Comparison of ENCODE assay signal across 10 mouse cellular contexts in the genomic region with DNA sequence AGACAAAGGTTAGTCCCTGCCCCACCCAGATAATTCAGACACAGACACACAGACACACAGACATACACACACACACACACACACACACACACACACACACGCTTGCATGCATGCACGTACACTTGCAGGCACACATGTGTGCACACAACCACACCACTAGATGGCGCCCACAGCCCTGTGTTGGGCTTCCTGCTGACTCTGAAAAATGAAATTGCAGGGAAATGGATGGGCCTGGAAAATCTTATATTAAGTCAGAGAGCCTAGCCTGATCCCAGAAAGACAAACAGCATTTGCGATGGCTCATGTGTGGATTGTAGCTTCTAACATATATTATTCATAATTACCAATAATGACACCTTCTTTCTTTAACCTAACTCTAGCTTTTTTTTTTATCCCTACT. TPM values are rescaled to one million over a fixed set of nuclear protein-coding genes. Genes with fewer than 3 reads are reported as not detected.
DNase-seq lines count a peak whose midpoint lies in the region; ATAC-seq and TF ChIP-seq lines count a peak whose summit lies in the region.
"Had no signal": no experiment of that assay in that cellular context is flagged by ENCODE, and none has a peak within 500 bp of the region (broad histone marks: within the 10 kb centered on the region; RNA-seq: fewer than 3 reads in every experiment).

No protein-coding gene starts in this region.

- WGBS in hindbrain, embryonic 11.5 days: 44% methylated on average over 4 of the region's 4 CpGs
- WGBS in hindbrain, embryonic 16.5 days: 49% methylated on average over 4 of the region's 4 CpGs
- WGBS in embryonic facial prominence, embryonic 14.5 days: 31% methylated on average over 4 of the region's 4 CpGs
- WGBS in limb, embryonic 11.5 days: 45% methylated on average over 4 of the region's 4 CpGs
- WGBS in stomach, postnatal 0 days: 30% methylated on average over 4 of the region's 4 CpGs

- no peak for TF ChIP-seq EP300 in stomach, postnatal 0 days (optimal IDR thresholded peaks at IDR 0.05)

- H3K27ac ChIP-seq in hindbrain, embryonic 11.5 days (ENCODE audit: low read depth, low read length): no peak overlapping the region
- no peak overlapping the region for H3K27ac ChIP-seq in hindbrain, embryonic 16.5 days (ENCODE audit: low read depth, low read length)
- no peak overlapping the region for H3K27ac ChIP-seq in embryonic facial prominence, embryonic 14.5 days (replicated peaks; ENCODE audit: low read depth, low read length)
- no peak overlapping the region for H3K27ac ChIP-seq in limb, embryonic 11.5 days (replicated peaks; ENCODE audit: low read depth, low read length)
- no peak overlapping the region for H3K27ac ChIP-seq in stomach, postnatal 0 days (replicated peaks)
- H3K27ac ChIP-seq: liver, embryonic 13.5 days; stomach, embryonic 15.5 days had no signal

- no peaks in the 10 kb centered on the region for H3K9me3 ChIP-seq in hindbrain, embryonic 11.5 days (ENCODE audit: control insufficient read depth, low read length)
- H3K9me3 ChIP-seq in hindbrain, embryonic 16.5 days (ENCODE audit: control insufficient read depth, low read length): peaks cover 4% of the 10 kb centered on the region; the same call in 1 of the 2 replicates
- 0 out of 2 replicates have a peak, but pooled peaks cover 5% of the 10 kb centered on the region for H3K9me3 ChIP-seq in embryonic facial prominence, embryonic 14.5 days (ENCODE audit: control insufficient read depth, low read length)
- no peaks in the 10 kb centered on the region for H3K9me3 ChIP-seq in limb, embryonic 11.5 days (ENCODE audit: control insufficient read depth, low read length)
- 0 out of 2 replicates have a peak, but pooled peaks cover 2% of the 10 kb centered on the region for H3K9me3 ChIP-seq in stomach, postnatal 0 days (ENCODE audit: control insufficient read depth, low read length)
- H3K9me3 ChIP-seq: stomach, embryonic 15.5 days had no signal

- DNase-seq in hindbrain, embryonic 11.5 days (ENCODE audit: low spot score): peak; percentile 68
- peak; percentile 27 to 29 for DNase-seq in B cell, adult 2 months
- DNase-seq in ES-CJ7 (ENCODE audit: low read depth, low spot score) (peak; percentile 44), MN1 (ENCODE audit: low spot score) (no peak)
- DNase-seq in embryonic facial prominence, embryonic 14.5 days (ENCODE audit: low spot score): peak; percentile 71
- DNase-seq in limb, embryonic 11.5 days (ENCODE audit: low spot score): peak; percentile 76
- peak; percentile 78 for DNase-seq in stomach, postnatal 0 days (ENCODE audit: low spot score)
- DNase-seq: liver, embryonic 13.5 days had no signal

- H3K4me1 ChIP-seq in hindbrain, embryonic 11.5 days (replicated peaks; ENCODE audit: control insufficient read depth, insufficient read depth, low read length): no peaks in the 10 kb centered on the region
- no peaks in the 10 kb centered on the region for H3K4me1 ChIP-seq in hindbrain, embryonic 16.5 days (ENCODE audit: control insufficient read depth, insufficient read depth, low read depth, low read length)
- no peaks in the 10 kb centered on the region for H3K4me1 ChIP-seq in embryonic facial prominence, embryonic 14.5 days (ENCODE audit: control insufficient read depth, insufficient read depth, low read length)
- H3K4me1 ChIP-seq in limb, embryonic 11.5 days (ENCODE audit: control insufficient read depth, insufficient read depth, low read length): no peaks in the 10 kb centered on the region
- no peaks in the 10 kb centered on the region for H3K4me1 ChIP-seq in stomach, postnatal 0 days (replicated peaks; ENCODE audit: control insufficient read depth, insufficient read depth)
- H3K4me1 ChIP-seq: liver, embryonic 13.5 days; stomach, embryonic 15.5 days had no signal

- no peak overlapping the region for H3K9ac ChIP-seq in hindbrain, embryonic 11.5 days (ENCODE audit: low read depth, low read length)
- no peak overlapping the region for H3K9ac ChIP-seq in hindbrain, embryonic 16.5 days (ENCODE audit: low read depth, low read length)
- H3K9ac ChIP-seq in embryonic facial prominence, embryonic 14.5 days (ENCODE audit: low read depth, low read length): no peak overlapping the region
- no peak overlapping the region for H3K9ac ChIP-seq in limb, embryonic 11.5 days (ENCODE audit: low read length)
- no peak overlapping the region for H3K9ac ChIP-seq in stomach, postnatal 0 days (ENCODE audit: low read length)
- H3K9ac ChIP-seq: liver, embryonic 13.5 days; stomach, embryonic 15.5 days had no signal

- no peak overlapping the region for H3K4me3 ChIP-seq in hindbrain, embryonic 11.5 days (ENCODE audit: low read depth, low read length)
- no peak overlapping the region for H3K4me3 ChIP-seq in hindbrain, embryonic 16.5 days (ENCODE audit: low read length)
- H3K4me3 ChIP-seq in embryonic facial prominence, embryonic 14.5 days (ENCODE audit: low read depth, low read length): no peak overlapping the region
- no peak overlapping the region for H3K4me3 ChIP-seq in limb, embryonic 11.5 days (ENCODE audit: low read depth, low read length)
- H3K4me3 ChIP-seq in stomach, postnatal 0 days (ENCODE audit: low read depth, low read length): no peak overlapping the region
- H3K4me3 ChIP-seq: liver, embryonic 13.5 days; stomach, embryonic 15.5 days had no signal

- peak; percentile 89 for TF ChIP-seq CTCF in stomach, postnatal 0 days (IDR thresholded peaks at IDR 0.05; ENCODE audit: low read depth)

- H3K36me3 ChIP-seq in hindbrain, embryonic 11.5 days (ENCODE audit: control insufficient read depth, insufficient read depth, low read length): no peaks in the 10 kb centered on the region
- H3K36me3 ChIP-seq in hindbrain, embryonic 16.5 days (ENCODE audit: control insufficient read depth, insufficient read depth, low read length): no peaks in the 10 kb centered on the region
- H3K36me3 ChIP-seq in embryonic facial prominence, embryonic 14.5 days (ENCODE audit: control insufficient read depth, insufficient read depth, low read length): no peaks in the 10 kb centered on the region
- no peaks in the 10 kb centered on the region for H3K36me3 ChIP-seq in limb, embryonic 11.5 days (ENCODE audit: control insufficient read depth, insufficient read depth, low read length)
- H3K36me3 ChIP-seq in stomach, postnatal 0 days (ENCODE audit: control insufficient read depth, insufficient read depth, low read length): no peaks in the 10 kb centered on the region
- H3K36me3 ChIP-seq: liver, embryonic 13.5 days; stomach, embryonic 15.5 days had no signal

- H3K27me3 ChIP-seq in hindbrain, embryonic 11.5 days (ENCODE audit: control insufficient read depth, insufficient read depth, low read length): no peaks in the 10 kb centered on the region
- H3K27me3 ChIP-seq in hindbrain, embryonic 16.5 days (replicated peaks; ENCODE audit: control insufficient read depth, insufficient read depth, low read length): no peaks in the 10 kb centered on the region
- no peaks in the 10 kb centered on the region for H3K27me3 ChIP-seq in embryonic facial prominence, embryonic 14.5 days (replicated peaks; ENCODE audit: control insufficient read depth, insufficient read depth, low read length)
- no peaks in the 10 kb centered on the region; the same call in 1 of the 2 replicates for H3K27me3 ChIP-seq in limb, embryonic 11.5 days (ENCODE audit: control insufficient read depth, insufficient read depth, low read length)
- H3K27me3 ChIP-seq in stomach, postnatal 0 days (ENCODE audit: control insufficient read depth, insufficient read depth, low read length): no peaks in the 10 kb centered on the region
- H3K27me3 ChIP-seq: liver, embryonic 13.5 days; stomach, embryonic 15.5 days had no signal

- no peak for ATAC-seq in hindbrain, embryonic 11.5 days (ENCODE audit: low FRiP score)
- no peak for ATAC-seq in hindbrain, embryonic 16.5 days
- ATAC-seq in embryonic facial prominence, embryonic 14.5 days (ENCODE audit: low read depth): 0 out of 2 replicates have a peak, but pooled peaks have one; percentile 18
- ATAC-seq in limb, embryonic 11.5 days (ENCODE audit: insufficient number of reproducible peaks, low FRiP score, low TSS enrichment, low read depth): no peak; the same call in 1 of the 2 replicates
- ATAC-seq in stomach, postnatal 0 days (ENCODE audit: low FRiP score, low TSS enrichment): peak; percentile 53

- no peak overlapping the region for H3K4me2 ChIP-seq in hindbrain, embryonic 11.5 days (replicated peaks; ENCODE audit: low read depth, low read length)
- no peak overlapping the region for H3K4me2 ChIP-seq in hindbrain, embryonic 16.5 days (ENCODE audit: low read length)
- no peak overlapping the region for H3K4me2 ChIP-seq in embryonic facial prominence, embryonic 14.5 days (ENCODE audit: low read depth, low read length)
- no peak overlapping the region for H3K4me2 ChIP-seq in limb, embryonic 11.5 days (ENCODE audit: low read depth, severe bottlenecking)
- no peak overlapping the region for H3K4me2 ChIP-seq in stomach, postnatal 0 days (replicated peaks; ENCODE audit: low read depth)
- H3K4me2 ChIP-seq: liver, embryonic 13.5 days; stomach, embryonic 15.5 days had no signal

RNA-seq across cellular contexts. Expression of a gene that starts 38.7 kb away (rescaled TPM):
- 3.5 and 4.0 TPM in 2 replicates for polyA plus RNA-seq in hindbrain, embryonic 11.5 days (2014; fragmentation: Nextera tagmentation; extraction: Ambion mirVana)
- polyA plus RNA-seq in hindbrain, embryonic 16.5 days (2015; fragmentation: Nextera tagmentation; extraction: Ambion mirVana): 6.3 and 6.5 TPM in 2 replicates
- 5.9 and 6.8 TPM in 2 replicates for polyA plus RNA-seq in embryonic facial prominence, embryonic 14.5 days (2014; fragmentation: Nextera tagmentation; extraction: Ambion mirVana)
- 0.64 and 0.68 TPM in 2 replicates for polyA plus RNA-seq in limb, embryonic 11.5 days (2014; fragmentation: Nextera tagmentation; extraction: Ambion mirVana)
- polyA plus RNA-seq in stomach, postnatal 0 days (2015; fragmentation: Nextera tagmentation; extraction: Ambion mirVana): 4.9 and 6.0 TPM in 2 replicates

Comparison
In these comparisons a context has a peak if more than half of its experiments do, and no peak if none do; other contexts are left out.
1. ATAC-seq: peak in embryonic facial prominence, embryonic 14.5 days (single experiment) and stomach, postnatal 0 days (single experiment); none in hindbrain, embryonic 11.5 days (single experiment), hindbrain, embryonic 16.5 days (single experiment) and limb, embryonic 11.5 days (single experiment).